Mouse (Mus musculus) embryonic fibroblast, embryonic 13.5 days (primary cell): ENCODE results near the gene Sel1l2. TPM values are rescaled to one million over a fixed set of nuclear protein-coding genes. Genes with fewer than 3 reads are reported as not detected.

ENCODE experiments used
- H3K27ac ChIP-seq: 2 replicates; pipeline ENCODE4 v1.5.1; 2012; ENCODE audit warnings: low read length, control low read depth, inconsistent platforms; ENCODE audit not compliant: insufficient read depth
- H3K4me1 ChIP-seq: 2 replicates; pipeline ENCODE4 v1.6.1; 2011; ENCODE audit warnings: low read length; ENCODE audit not compliant: control insufficient read depth, insufficient read depth
- H3K4me3 ChIP-seq: 2 replicates; pipeline ENCODE4 v1.5.1; 2011; ENCODE audit warnings: mild to moderate bottlenecking, control low read depth, low read length; ENCODE audit not compliant: insufficient read depth
- CTCF ChIP-seq: IDR thresholded peaks from 2 replicates; pipeline ENCODE4 v1.5.1; 2011; ENCODE audit warnings: mild to moderate bottlenecking, control low read depth, low read length, moderate library complexity, borderline replicate concordance; ENCODE audit not compliant: insufficient read depth
- POLR2A ChIP-seq: IDR thresholded peaks from 2 replicates; pipeline ENCODE4 v1.6.1; 2011; ENCODE audit warnings: low read depth, mild to moderate bottlenecking, control low read depth, low read length, moderate library complexity
- polyA plus RNA-seq: library from polyadenylated mRNA; stranded (reverse); fragments of >200 nt; gene quantifications from 2 replicates; pipeline ENCODE4 v1.2.4, GENCODE M21; 2011; ENCODE audit warnings: low read depth; ENCODE audit not compliant: missing spikeins, insufficient read length

Gene Sel1l2
- not detected in 2 replicates for polyA plus RNA-seq

DNA sequence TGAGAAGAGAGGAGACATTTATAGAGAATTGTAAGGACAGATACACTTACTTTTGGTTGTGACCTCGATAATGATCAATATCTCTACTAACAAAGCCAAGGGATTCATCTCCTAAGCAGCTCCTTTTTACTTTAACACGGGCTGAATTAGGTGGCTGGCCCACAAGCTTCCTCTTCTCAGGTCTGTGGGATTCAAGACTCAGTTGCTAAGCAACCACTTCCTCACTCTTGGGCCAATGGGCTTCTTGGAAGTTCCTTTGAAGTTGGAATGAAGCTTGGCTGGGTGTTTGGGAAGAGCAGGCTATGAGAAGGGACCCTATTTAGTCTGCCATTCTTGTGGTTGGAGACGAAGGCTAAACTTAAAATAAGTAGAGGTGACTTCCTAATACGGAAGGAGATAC lies at the start of gene Sel1l2:
Sel1l2 (minus strand) TSS at position 182 of the 400 bp plus-strand sequence.
- TF ChIP-seq CTCF (no peak), POLR2A (no peak)
- no peaks in the 10 kb centered on the region for H3K4me1 ChIP-seq
- no peak within 1 kb of the TSS for H3K27ac ChIP-seq
- no peak within 1 kb of the TSS for H3K4me3 ChIP-seq

DNA sequence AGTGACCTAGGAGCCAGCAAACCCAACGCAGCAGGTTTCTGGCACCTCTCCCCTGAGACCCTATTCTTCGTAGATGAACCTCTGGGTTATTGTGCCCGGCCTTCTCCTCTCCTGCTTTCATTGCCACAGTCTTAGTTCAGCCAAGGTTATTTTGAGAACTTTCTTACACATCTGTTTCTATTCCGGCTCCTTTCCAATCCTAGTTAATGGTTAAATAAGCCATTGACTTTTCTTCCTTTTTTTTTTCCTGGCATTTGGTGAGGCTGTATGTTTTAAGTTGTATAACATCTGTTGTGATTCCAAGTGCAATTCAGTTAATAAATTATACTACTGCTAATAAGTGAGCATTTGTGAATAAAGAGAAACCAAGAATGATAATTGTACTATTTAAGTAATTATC lies 49.6 kb upstream of the Sel1l2 start:
- TF ChIP-seq CTCF (no peak), POLR2A (no peak)
- H3K4me3 ChIP-seq: no peak overlapping the region
- no peak overlapping the region for H3K27ac ChIP-seq
- H3K4me1 ChIP-seq: no peaks in the 10 kb centered on the region

DNA sequence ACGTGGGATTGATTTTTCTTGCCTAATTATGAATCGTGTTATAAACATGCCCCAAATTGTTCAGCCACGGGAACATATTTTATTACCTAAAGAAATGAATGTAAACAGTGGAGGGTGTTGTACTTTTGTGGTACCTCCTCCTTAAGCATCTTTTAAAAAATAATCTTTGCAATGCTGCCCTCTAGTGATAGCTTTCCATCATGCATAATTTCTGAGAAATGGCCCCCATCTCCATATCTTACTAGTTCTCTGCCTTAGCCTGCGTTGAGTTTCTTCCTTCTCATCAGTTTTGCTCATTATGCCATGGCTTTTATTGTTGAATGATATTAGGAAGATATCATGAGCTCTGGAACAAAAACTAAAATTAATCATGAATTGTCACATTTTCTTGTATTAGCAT lies 37.8 kb upstream of the Sel1l2 start:
- no peak for TF ChIP-seq CTCF
- no peak for TF ChIP-seq POLR2A
- Histone ChIP-seq H3K4me3 (no peak overlapping the region), H3K27ac (no peak overlapping the region), H3K4me1 (no peaks in the 10 kb centered on the region)

DNA sequence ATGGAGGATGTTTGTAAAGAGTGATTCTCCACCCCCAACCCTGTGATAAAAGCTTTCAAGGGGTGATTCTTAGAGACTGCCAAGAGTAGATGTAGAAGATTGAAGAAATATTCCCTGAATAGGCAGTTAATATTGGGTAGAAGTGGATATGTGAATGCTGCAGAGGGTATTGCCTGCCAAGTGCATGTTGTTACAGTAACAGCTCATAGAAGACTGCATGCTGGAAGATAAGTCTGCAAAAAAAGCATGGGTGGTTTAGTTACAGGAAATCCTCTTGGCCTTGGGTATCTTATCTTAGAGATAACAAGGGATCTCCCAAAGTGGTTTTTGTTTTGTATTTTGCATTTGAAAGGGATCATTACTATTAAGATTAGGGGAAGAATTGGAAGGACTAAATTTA lies 36.3 kb upstream of the Sel1l2 start:
- no peak for TF ChIP-seq CTCF
- Histone ChIP-seq H3K4me3 (no peak overlapping the region), H3K27ac (no peak overlapping the region), H3K4me1 (no peaks in the 10 kb centered on the region)

DNA sequence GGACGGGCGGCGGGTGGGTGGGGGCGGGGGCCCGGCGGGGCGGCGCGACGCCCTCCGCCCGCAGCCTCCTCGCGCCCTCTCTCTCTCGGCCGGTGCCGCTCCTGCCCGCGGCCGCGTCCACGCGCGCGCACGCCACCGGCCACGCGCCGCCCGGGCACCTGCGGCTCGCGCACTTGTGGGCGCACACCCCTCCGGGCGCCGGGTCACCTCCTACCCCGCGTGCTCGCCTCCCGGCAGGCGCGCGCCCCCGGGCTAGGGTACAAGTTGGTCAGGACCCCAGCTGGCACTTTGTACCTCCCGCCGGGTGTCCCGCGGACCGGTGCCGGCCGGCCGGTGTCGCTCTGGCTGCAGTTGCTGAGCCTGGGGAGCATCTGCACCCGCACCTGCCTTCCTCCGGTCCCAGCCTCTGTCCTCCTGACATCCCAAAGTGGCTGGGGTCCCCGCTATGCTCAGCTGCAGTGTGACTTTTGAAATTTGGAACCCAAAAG lies 6.3 kb upstream of the Sel1l2 start:
- TF ChIP-seq POLR2A (no peak), CTCF (no peak)
- Histone ChIP-seq H3K4me3 (peak overlapping the region; percentile 74), H3K27ac (no peak overlapping the region), H3K4me1 (no peaks in the 10 kb centered on the region)

DNA sequence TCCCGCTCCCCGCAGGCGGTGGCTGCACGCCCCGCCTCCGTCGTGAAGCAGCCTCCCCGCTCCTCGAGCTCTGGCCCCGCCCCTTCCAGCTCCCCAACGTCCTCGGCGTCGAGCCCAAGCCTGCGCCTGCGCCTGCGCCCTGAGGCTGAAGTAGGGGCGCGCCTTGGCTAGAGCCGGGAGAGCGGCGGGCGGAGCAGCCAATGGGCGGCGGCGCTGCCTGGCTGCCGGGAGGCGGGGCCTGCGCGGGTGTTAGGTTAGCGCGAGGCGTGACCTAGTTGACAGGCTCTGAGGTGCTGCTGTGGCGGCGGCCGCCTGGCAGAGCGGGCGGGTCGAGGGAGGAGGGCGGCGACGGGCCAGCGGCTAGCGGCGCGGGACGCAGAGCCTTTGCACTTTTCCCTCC lies 5.7 kb upstream of the Sel1l2 start, which contains the start of gene Macrod2:
Macrod2 (plus strand) TSS at position 131 of the 400 bp plus-strand sequence.
- Histone ChIP-seq H3K4me1 (no peaks in the 10 kb centered on the region), H3K4me3 (peak within 1 kb of the TSS; percentile 74), H3K27ac (no peak within 1 kb of the TSS)
- TF ChIP-seq POLR2A (peak; percentile 63), CTCF (no peak)

DNA sequence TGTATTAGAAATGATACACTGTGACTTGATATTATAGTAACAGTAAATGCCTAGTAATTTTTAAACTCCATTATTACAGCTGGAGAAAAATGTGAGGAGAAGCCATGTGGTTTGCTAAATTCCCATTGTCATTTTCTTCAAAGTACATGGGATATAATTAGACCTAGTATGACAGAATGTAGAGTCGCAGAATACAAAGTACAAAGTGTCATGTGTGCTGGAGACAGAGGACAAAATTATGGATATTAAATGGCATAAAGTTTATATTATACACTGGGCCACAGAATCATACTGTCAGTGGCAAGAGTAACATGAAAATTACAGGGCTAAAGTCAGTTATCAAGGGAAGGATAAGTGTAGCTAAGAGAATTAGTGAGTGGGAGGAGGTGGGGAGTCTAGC lies 24.7 kb downstream of the Sel1l2 start:
- Histone ChIP-seq H3K4me1 (no peaks in the 10 kb centered on the region), H3K27ac (no peak overlapping the region), H3K4me3 (no peak overlapping the region)
- TF ChIP-seq CTCF (no peak), POLR2A (no peak)

DNA sequence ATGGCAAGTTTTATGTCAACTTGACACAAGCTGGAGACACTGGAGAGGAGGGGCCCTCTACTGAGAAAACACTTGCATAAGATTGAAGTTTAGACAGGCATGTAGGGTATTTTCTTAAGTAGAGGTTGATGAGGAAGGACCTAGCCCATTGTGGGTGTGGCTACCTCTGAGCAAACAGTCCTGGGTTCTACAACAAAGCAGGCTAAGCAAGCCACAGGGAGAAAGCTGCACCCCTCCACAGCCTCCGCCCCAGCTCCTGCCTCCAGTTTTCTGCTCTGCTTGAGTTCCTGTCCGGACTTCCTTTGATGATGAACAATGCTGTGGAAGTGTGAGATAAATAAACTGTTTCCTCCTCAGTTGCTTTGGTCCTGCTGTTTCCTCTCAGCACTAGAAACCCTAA lies 29.6 kb downstream of the Sel1l2 start:
- Histone ChIP-seq H3K27ac (no peak overlapping the region), H3K4me3 (no peak overlapping the region), H3K4me1 (no peaks in the 10 kb centered on the region)
- TF ChIP-seq CTCF (no peak), POLR2A (no peak)

DNA sequence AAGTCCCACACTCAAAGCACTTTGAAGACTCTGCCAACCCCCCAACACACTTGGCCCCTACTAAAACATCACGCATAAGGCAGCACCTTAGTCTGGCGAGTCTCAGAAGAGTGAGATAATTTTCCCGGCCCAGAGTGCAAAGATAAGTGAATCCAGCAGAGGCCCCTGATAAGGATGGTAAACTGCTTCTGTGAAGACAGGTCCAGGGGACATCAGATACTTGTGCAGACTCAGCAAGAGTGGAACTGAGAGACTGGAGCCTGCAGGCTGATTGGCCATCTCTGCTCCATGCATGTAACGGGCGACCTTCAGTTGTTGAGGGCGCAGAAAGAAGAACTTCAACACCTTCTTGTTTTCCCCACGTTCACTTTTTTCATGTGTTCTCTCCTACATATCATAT lies 47.1 kb downstream of the Sel1l2 start:
- Histone ChIP-seq H3K4me1 (no peaks in the 10 kb centered on the region), H3K27ac (no peak overlapping the region), H3K4me3 (no peak overlapping the region)
- TF ChIP-seq CTCF: no peak
- TF ChIP-seq POLR2A: no peak

DNA sequence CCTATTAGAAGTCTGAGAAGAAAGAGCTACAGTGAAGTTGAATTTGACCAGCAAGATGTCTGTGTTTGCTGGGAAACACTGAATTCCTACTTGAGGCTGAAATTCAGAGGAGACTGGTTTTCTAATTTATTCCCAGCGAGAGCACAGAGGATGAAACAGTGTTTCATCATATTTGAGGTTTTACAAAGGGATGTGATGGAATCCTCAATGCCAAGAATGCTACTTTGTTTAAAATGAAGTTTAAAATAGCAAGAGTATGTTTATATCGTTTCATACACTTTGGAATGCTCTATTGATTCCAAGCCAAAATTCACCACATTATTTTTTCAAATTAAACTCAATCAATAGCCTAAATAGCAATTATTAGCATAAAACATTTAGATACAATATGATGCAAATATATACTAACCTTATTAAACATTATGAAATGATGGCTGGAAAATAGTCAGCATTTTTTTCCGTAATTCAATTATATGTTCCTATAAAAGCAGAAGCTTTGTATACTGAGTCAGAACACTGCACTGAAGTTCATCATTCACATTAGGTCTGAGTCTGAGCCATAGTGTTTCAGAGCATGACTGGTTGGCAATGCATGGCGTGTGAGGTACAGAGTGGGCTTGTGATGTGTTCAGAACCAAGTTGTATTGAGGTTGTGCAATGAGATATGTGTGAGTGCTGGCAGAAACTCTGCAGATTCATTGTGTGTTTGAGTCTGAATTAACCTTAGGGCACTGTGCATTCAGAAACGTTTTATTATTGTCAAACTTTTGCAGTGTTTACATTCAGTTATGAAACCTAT lies 58.8 kb downstream of the Sel1l2 start:
- no peak overlapping the region for H3K4me3 ChIP-seq
- TF ChIP-seq POLR2A (no peak), CTCF (no peak)
- peaks cover 2% of the 10 kb centered on the region for H3K4me1 ChIP-seq
- H3K27ac ChIP-seq: peak overlapping the region; percentile 93
